Mouse (Mus musculus): ENCODE data around the gene Slc17a4.

Slc17a4 gene

DNA sequence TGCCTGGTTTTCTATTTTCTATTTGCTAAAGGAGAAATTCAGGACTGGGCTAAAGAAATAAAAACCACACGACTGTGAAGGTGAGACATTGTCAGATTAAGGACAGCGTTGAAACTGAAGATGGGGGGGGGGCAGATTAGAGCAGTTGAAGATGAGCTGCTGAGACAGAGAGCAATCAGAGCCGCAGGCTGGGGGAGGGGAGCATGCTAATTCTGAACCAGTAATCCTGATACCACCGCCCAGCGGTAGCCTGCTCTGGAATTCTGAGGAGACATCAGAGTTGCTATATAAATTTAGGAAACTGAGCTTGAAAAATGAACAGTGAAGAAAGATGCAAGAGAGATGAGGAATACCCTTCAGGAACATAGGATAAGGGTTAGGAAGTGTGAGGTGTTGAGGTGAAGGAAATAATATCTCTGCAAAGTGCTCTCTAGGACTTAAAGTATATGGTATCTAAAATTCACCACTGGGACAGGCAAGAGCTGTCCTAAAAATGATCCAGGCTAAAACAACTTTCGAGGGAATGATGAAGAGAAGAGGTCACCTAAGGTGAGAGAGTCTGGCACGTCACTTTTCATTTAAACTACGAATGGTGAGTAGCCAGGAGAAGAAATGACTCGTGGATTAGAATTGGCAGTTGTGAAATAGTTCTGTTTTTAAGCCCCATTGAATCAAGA is 22.1 kb downstream of the Slc17a4 start:
- DNase-seq (ENCODE audit: low spot score): no peak

- no peak for DNase-seq (ENCODE audit: low spot score)
Observed at GRCm38 (mm10) chr13:23889011-23889605, 25.7 kb downstream of the Slc17a4 start.

- DNase-seq (ENCODE audit: low spot score): peak; percentile 23
Observed at GRCm38 (mm10) chr13:23887026-23887725, 27.6 kb downstream of the Slc17a4 start.

DNA sequence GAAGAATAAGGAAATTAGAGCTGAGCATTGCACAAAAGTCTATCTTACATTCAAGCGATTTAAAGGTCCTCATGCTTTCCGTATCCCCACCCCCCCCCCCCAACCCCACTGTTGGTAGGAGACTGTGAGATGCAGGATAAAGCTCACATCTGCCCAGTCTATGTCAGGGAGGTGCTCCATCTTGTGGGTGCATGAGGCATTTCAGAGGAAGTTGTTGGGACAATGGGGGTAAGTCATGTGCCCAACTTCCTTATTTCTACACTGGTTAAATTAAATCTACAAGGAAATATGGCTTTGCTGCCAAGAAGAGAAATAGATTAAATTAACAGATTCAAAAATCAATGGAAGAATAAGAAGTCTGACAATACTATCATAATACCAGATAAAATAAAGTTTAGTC is 29.3 kb downstream of the Slc17a4 start:
- DNase-seq (ENCODE audit: low spot score): no peak

- DNase-seq (ENCODE audit: low spot score): no peak
Observed at GRCm38 (mm10) chr13:23879636-23880035, 35.2 kb downstream of the Slc17a4 start.

GRCm38 (mm10) chr13:23879106-23879505 is 35.7 kb downstream of the Slc17a4 start:
- no peak for DNase-seq (ENCODE audit: low spot score)

- no peak for DNase-seq (ENCODE audit: low spot score)
Observed at GRCm38 (mm10) chr13:23873141-23873540, 41.7 kb downstream of the Slc17a4 start.

GRCm38 (mm10) chr13:23869996-23870395 is 44.8 kb downstream of the Slc17a4 start:
- DNase-seq (ENCODE audit: low spot score): no peak

DNA sequence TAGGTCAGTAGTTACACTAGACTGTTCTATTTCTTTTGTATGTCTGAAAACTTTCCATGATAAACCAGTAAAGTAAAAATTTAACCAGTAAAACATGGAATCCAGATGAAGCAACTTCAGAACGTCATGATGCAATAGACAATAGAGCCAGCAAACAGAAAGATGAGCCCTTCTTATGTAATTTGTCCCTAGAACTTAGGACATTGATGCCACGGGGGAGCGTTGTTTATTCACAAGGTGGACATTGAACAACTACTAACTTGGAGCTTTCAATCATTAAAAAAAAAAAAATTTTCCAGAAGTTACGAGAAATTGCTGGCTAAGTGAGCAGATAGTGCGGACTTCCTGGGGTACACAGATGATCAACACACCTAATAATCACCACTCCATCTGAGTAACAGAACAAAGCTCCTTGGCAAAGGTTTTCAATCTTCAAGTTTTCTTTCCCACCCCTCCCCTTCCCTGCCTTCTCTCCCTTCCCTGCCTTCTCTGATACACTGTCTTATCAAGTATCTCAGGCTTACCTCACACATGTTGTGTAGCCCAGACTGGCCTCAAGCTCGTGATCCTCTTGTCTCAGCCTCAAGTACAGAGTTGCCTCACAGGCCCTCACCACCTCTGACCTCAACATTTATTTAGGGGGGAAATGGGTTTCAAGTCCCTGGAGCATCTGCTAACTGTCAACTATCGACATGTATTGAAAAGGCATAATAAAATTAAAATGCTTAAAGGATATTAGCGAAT is 45.8 kb downstream of the Slc17a4 start:
- no peak for DNase-seq (ENCODE audit: low spot score)

- DNase-seq (ENCODE audit: low spot score): no peak
Observed at GRCm38 (mm10) chr13:23867405-23867804, 47.4 kb downstream of the Slc17a4 start, which contains the start of gene Slc17a1. Gene Slc17a1 (plus strand): TSS chr13:23867750.

DNA sequence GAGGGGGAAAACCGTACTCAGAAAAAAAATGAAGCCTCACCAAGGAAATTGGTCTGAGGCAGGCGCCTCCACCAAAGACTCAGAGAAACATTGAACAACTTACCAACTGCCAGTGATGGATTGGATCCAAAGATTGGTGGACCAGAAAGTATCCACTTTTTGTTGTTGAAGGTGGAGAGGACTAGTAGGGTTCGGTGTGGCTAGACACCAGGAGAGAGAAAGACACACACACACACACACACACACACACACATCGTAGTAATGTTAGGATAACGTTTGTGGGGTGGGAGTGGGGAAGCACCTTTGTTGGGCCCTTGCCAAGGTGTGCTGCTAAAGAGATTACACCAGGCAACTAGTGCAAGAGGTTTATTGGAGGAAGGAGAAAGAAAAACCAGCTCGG is 47.8 kb downstream of the Slc17a4 start:
- no peak for DNase-seq (ENCODE audit: low spot score)

GRCm38 (mm10) chr13:23866086-23866710 is 48.6 kb downstream of the Slc17a4 start:
- no peak for DNase-seq (ENCODE audit: low spot score)

DNA sequence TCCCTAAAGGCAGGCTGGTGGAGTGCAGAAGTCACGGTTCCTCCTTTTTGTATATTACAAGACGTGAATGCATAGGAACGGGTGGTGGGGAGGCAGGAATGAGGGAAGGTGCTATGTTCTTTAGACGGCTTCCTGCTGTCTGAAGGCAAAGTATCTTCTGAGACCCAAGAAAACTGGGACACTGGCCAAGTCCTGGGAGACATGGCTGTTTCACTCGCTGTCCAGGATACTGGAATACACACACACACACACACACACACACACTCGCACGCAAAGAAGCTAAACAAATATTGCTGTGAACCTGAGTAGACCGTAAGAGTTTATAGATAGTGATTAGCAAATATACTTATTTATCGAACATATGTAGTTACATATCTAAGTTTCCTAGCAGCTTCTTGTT is 50.1 kb downstream of the Slc17a4 start:
- DNase-seq (ENCODE audit: low spot score): no peak

- DNase-seq (ENCODE audit: low spot score): no peak
Observed at GRCm38 (mm10) chr13:23861815-23862214, 53.0 kb downstream of the Slc17a4 start.

DNA sequence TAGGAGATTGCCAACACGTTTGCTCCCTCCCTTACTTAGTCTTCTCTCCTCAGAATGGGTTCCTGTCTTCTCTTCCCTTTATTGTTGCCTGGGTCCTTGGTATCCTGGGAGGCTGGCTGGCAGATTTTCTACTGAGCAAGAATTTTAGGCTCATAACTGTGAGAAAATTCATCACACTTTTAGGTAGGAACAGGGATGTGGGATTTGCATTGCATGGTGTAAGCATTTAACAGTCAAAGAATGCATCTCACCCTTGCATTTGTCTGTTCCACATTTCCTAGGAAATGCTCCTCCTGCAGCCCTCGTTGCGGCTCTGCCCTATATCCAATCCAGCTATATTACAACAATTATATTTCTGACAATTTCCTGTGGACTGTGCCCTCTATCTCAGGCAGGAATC is 58.4 kb downstream of the Slc17a4 start:
- no peak for DNase-seq (ENCODE audit: low spot score)

DNA sequence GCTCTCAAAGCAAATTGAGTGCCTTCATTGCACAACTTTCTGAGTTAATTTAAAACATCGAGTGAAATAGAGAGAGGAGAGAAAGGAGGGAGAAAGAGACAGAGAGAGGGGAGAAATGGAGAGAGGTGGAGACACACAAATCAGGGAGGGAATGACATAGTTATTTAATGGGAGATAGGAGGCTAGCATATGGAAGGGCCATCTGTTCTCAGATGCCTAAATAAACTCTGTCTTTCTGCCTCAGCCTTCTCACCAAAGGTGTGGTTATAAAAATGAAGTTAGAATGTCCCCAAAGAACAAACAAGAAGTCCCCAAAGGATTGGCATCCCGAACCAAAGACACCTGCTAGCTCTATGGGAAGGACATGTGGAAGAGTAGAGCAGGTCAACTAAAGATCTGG is 65.5 kb downstream of the Slc17a4 start:
- no peak for DNase-seq (ENCODE audit: low spot score)

Data from c-Kit-positive CD71-positive TER-119-positive erythroid progenitor cells, embryonic 14.5 days (primary cell).